In genomic region chr9:35405038-35405905, GRCm38 (mm10) we compare ENCODE assay signal across 10 mouse cellular contexts. TPM values are rescaled to one million over a fixed set of nuclear protein-coding genes. Genes with fewer than 3 reads are reported as not detected.
DNase-seq lines count a peak whose midpoint lies in the region; ATAC-seq lines count a peak whose summit lies in the region.
"Had no signal": no experiment of that assay in that cellular context is flagged by ENCODE, and none has a peak within 500 bp of the region (broad histone marks: within the 10 kb centered on the region; RNA-seq: fewer than 3 reads in every experiment).

No protein-coding gene starts in this region.

- no peak overlapping the region for H3K4me2 ChIP-seq in midbrain, embryonic 15.5 days
- peak overlapping the region; percentile 14 for H3K4me2 ChIP-seq in limb, embryonic 15.5 days
- peak overlapping the region; percentile 42 for H3K4me2 ChIP-seq in stomach, embryonic 16.5 days (ENCODE audit: low read depth, low read length)

- peaks cover 61% of the 10 kb centered on the region for H3K4me1 ChIP-seq in midbrain, embryonic 10.5 days
- H3K4me1 ChIP-seq in midbrain, embryonic 15.5 days = peaks cover 20% of the 10 kb centered on the region
- H3K4me1 ChIP-seq in limb, embryonic 15.5 days = peaks cover 43% of the 10 kb centered on the region
- H3K4me1 ChIP-seq in stomach, embryonic 16.5 days (ENCODE audit: control insufficient read depth, insufficient read depth, low read length) = peaks cover 12% of the 10 kb centered on the region

- no peak for ATAC-seq in midbrain, embryonic 15.5 days (replicated peaks)
- peak; percentile 85 for ATAC-seq in limb, embryonic 15.5 days (ENCODE audit: insufficient number of reproducible peaks, low FRiP score, low TSS enrichment, low read depth)
- peak; percentile 79 for ATAC-seq in stomach, embryonic 16.5 days (ENCODE audit: insufficient read depth, low FRiP score)
- ATAC-seq in frontal cortex, adult (ENCODE audit: low TSS enrichment) = no peak

- peak overlapping the region; percentile 61 for H3K27ac ChIP-seq in midbrain, embryonic 10.5 days (replicated peaks)
- H3K27ac ChIP-seq in midbrain, embryonic 15.5 days = no peak overlapping the region
- peak overlapping the region; percentile 91 for H3K27ac ChIP-seq in limb, embryonic 15.5 days
- H3K27ac ChIP-seq in stomach, embryonic 16.5 days (ENCODE audit: low read length) = peak overlapping the region; percentile 89

- H3K27me3 ChIP-seq in midbrain, embryonic 10.5 days (ENCODE audit: low read depth, poor library complexity, severe bottlenecking) = peaks cover 66% of the 10 kb centered on the region
- H3K27me3 ChIP-seq in midbrain, embryonic 15.5 days (replicated peaks) = peaks cover 2% of the 10 kb centered on the region
- no peaks in the 10 kb centered on the region for H3K27me3 ChIP-seq in limb, embryonic 15.5 days
- no peaks in the 10 kb centered on the region for H3K27me3 ChIP-seq in stomach, embryonic 16.5 days (ENCODE audit: control insufficient read depth, insufficient read depth, low read length)

- 18% methylated on average over 13 of the region's 13 CpGs for WGBS in midbrain, embryonic 10.5 days
- WGBS in midbrain, embryonic 15.5 days = 22% methylated on average over 13 of the region's 13 CpGs
- 12% methylated on average over 13 of the region's 13 CpGs for WGBS in limb, embryonic 15.5 days
- WGBS in stomach, embryonic 16.5 days = 9% methylated on average over 13 of the region's 13 CpGs

- H3K36me3 ChIP-seq in midbrain, embryonic 10.5 days = no peaks in the 10 kb centered on the region
- H3K36me3 ChIP-seq in midbrain, embryonic 15.5 days (replicated peaks) = no peaks in the 10 kb centered on the region
- no peaks in the 10 kb centered on the region for H3K36me3 ChIP-seq in limb, embryonic 15.5 days
- H3K36me3 ChIP-seq in stomach, embryonic 16.5 days (ENCODE audit: control insufficient read depth, insufficient read depth, low read length) = no peaks in the 10 kb centered on the region

- H3K9ac ChIP-seq in midbrain, embryonic 15.5 days = no peak overlapping the region
- no peak overlapping the region for H3K9ac ChIP-seq in limb, embryonic 15.5 days
- peak overlapping the region; percentile 51 for H3K9ac ChIP-seq in stomach, embryonic 16.5 days (ENCODE audit: low read length)

- H3K4me3 ChIP-seq in midbrain, embryonic 10.5 days = no peak overlapping the region
- H3K4me3 ChIP-seq in midbrain, embryonic 15.5 days = no peak overlapping the region
- H3K4me3 ChIP-seq in limb, embryonic 15.5 days = no peak overlapping the region
- H3K4me3 ChIP-seq in stomach, embryonic 16.5 days (replicated peaks; ENCODE audit: low read length) = peak overlapping the region; percentile 14; the same call in 1 of the 2 replicates

- peak; percentile 21 for DNase-seq in embryo, embryonic 10 days (ENCODE audit: low spot score)
- DNase-seq in embryo, embryonic 10.5 days (ENCODE audit: low spot score) = no peak
- DNase-seq in midbrain, embryonic 10.5 days (ENCODE audit: low spot score) = no peak
- no peak for DNase-seq in urinary bladder, postnatal 10 days (ENCODE audit: low spot score)
- DNase-seq: cerebellum, adult 8-10 months; gastrocnemius, postnatal 36 days had no signal

- H3K9me3 ChIP-seq in midbrain, embryonic 10.5 days (replicated peaks) = no peaks in the 10 kb centered on the region
- no peaks in the 10 kb centered on the region for H3K9me3 ChIP-seq in midbrain, embryonic 15.5 days
- H3K9me3 ChIP-seq in limb, embryonic 15.5 days = no peaks in the 10 kb centered on the region
- no peaks in the 10 kb centered on the region for H3K9me3 ChIP-seq in stomach, embryonic 16.5 days (replicated peaks; ENCODE audit: control insufficient read depth, low read length)

RNA-seq across cellular contexts. Expression of gene Cdon, which starts 15.7 kb away (rescaled TPM):
- polyA plus RNA-seq in midbrain, embryonic 10.5 days (2016; fragmentation: Nextera tagmentation; extraction: Ambion mirVana) = 10.5 TPM in 2 replicates
- polyA plus RNA-seq in midbrain, embryonic 15.5 days (2015; fragmentation: Nextera tagmentation; extraction: Ambion mirVana) = 4.0 and 6.2 TPM in 2 replicates
- polyA plus RNA-seq in limb, embryonic 15.5 days (2015; fragmentation: Nextera tagmentation; extraction: Ambion mirVana) = 28.6 and 35.9 TPM in 2 replicates
- polyA plus RNA-seq in stomach, embryonic 16.5 days (2015; fragmentation: Nextera tagmentation; extraction: Ambion mirVana) = 7.6 TPM in 2 replicates

Comparison
In these comparisons a context has a peak if more than half of its experiments do, and no peak if none do; other contexts are left out.
1. ATAC-seq: peak in limb, embryonic 15.5 days (single experiment) and stomach, embryonic 16.5 days (single experiment); none in midbrain, embryonic 15.5 days (single experiment) and frontal cortex, adult (single experiment).